Mouse (Mus musculus) brain, adult 2 months (tissue): Measurements from ENCODE around the gene Esyt2.
A peak's percentile ranks its signal among the peaks of the same experiment; 100 is the strongest.
"Not testable (repeated sequence)": the region's sequence is repeated elsewhere in the genome, so short reads cannot be mapped to it uniquely, and the experiment has no call there.

ENCODE experiments used
- DNase-seq: peaks from one replicate; pipeline ENCODE4 v3.0.0; 2011; ENCODE audit warnings: low read depth, low spot score

Gene Esyt2

DNA sequence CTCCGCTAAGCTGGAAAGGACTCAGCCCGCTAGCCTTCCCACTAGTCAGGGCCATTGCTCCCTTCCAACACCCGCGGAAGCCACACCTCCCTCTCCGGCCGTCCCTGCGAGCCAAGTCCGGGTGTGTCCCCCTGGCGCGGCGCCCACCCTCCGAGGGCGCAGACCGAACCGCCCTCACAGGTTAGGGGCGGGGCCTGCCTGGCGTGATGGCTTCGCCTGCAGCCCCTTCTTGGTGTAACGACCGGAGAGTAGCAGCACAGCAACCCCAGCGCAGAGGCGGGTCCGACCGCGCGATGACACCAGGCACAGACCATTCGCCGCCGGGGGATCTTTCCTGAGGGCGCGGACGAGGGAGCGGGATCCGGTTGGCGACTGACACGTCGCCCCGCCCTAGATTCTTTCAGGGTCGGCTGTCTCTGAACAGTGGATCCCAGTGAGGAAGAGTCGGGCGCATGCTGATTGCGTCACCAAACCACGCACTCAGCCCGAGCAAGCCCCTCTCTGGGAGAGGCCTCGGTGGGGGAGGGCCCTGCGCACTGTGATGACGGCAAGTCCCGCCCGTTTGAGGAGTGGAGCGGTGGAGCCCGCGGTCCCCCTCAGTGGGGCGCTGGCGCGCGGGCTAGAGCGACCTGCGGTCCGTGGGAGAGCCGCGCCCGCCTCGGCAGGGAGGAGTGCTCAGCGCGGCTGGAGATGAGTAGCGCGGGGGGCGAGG lies at the start of gene Esyt2:
TSS of gene Esyt2 (plus strand) at position 544 of the 712 bp plus-strand sequence.
- peak; percentile 100 for DNase-seq

GRCm38 (mm10) chr12:116231612-116232011 lies 49.4 kb upstream of the Esyt2 start:
- DNase-seq, result peak; percentile 45

GRCm38 (mm10) chr12:116232061-116232460 lies 48.9 kb upstream of the Esyt2 start:
- no peak for DNase-seq

GRCm38 (mm10) chr12:116235356-116235755 lies 45.6 kb upstream of the Esyt2 start:
- DNase-seq, result no peak

DNA sequence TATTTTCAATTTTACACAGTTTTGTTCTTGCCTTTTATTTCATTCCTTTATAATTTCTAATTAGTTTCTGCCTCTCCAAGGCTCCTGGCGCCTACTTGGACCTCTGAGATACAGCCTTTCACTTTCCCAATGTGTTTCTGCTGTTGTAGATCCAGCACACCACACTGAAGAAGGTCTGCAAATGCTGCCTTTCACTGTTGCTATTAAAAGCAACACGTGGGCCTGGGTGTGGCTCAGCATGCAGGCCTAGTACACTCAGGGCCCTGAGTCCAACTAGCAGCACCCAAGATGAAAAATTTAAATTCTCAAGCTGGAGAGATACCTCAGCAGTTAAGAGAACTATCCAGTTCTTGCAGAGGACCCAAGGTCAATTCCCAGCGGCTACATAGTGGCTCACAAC lies 44.3 kb upstream of the Esyt2 start:
- peak; percentile 44 for DNase-seq

DNA sequence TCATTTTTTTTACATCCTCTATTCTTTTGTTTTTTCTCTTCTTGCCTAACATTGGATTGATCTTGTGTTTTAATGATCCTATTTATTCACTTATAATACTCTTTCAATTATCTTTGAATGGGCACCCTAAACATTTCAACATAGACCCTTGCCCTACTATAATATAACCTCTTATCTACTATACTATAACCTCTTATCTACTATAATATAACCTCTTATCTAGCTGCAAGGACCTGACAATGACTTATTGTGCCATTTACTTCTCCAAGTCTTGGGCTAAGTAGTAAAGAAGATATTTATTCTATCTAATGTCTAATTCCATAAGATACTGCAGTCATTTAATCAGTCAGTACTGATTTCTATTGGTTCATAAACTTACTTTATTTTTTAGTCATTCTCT lies 42.6 kb upstream of the Esyt2 start:
- no peak for DNase-seq

DNA sequence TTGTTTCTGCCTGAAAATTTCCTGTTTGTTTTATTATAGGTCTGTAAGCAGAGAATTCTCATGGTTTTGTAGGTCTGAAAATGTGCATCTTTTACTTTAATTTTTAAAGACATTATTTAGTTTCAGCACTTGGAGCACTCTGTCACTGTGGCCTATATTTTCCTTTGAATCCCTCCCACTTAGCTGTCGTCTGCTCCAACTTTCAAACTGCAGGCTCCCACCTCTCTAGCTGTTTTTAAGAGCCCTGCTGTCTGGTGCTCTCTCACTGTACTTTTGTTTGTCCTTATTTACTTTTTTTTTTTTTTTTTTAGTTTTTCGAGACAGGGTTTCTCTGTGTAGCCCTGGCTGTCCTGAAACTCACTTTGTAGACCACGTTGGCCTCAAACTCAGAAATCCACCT lies 42.2 kb upstream of the Esyt2 start:
- DNase-seq, result peak; percentile 78

DNA sequence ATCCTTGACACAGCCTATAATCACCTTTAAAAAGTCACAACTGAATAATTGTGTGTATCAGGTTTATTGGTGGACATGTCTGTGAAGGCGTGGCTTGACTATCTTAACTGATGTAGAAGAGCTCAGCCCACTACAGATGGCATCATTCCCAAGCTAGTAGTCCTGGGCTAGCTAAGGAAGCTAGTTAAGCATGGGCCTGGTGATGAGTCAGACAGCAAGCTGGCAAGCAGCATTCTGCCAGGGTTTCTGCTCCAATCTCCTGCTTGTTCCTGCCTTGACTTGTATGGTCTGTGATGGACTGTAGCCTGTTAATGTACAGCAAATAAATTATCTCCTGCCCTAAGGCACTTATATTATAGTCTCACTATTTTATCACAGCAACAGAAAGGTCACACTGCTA lies 36.4 kb upstream of the Esyt2 start:
- peak; percentile 69 for DNase-seq

GRCm38 (mm10) chr12:116254652-116255051 lies 26.3 kb upstream of the Esyt2 start:
- DNase-seq, result no peak

- no peak for DNase-seq
Measured at GRCm38 (mm10) chr12:116255636-116256035, 25.4 kb upstream of the Esyt2 start.

- no peak for DNase-seq
Measured at GRCm38 (mm10) chr12:116258321-116258720, 22.7 kb upstream of the Esyt2 start.

GRCm38 (mm10) chr12:116262555-116263341 lies 18.2 kb upstream of the Esyt2 start, which contains the start of gene Wdr60:
Gene Wdr60, minus strand, starts transcription at chr12:116263022.
- peak; percentile 95 for DNase-seq

GRCm38 (mm10) chr12:116264756-116265155 lies 16.2 kb upstream of the Esyt2 start:
- DNase-seq, result no peak

DNA sequence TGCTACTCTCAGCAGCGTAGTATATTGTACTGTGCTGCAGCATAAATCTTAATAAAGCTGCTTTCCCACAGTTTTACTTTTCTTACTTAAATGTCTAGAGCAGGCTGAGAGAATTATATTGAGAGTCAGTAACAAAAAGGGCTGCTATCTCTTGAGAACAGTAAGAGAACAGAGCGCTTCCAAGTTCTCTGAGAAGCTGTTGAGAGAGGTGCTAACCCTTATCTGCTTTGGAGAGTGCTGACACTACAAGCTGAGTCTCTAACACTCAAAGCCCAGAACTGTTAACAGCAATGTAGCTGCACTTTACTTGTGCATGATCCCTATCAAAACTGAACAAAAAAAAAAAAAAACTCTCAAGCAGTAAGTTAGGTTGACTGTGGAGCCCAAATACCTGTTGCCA lies 15.7 kb upstream of the Esyt2 start:
- no peak for DNase-seq

GRCm38 (mm10) chr12:116269450-116269849 lies 11.5 kb upstream of the Esyt2 start:
- DNase-seq, result no peak

- no peak for DNase-seq
Measured at GRCm38 (mm10) chr12:116270538-116270937, 10.5 kb upstream of the Esyt2 start.

DNA sequence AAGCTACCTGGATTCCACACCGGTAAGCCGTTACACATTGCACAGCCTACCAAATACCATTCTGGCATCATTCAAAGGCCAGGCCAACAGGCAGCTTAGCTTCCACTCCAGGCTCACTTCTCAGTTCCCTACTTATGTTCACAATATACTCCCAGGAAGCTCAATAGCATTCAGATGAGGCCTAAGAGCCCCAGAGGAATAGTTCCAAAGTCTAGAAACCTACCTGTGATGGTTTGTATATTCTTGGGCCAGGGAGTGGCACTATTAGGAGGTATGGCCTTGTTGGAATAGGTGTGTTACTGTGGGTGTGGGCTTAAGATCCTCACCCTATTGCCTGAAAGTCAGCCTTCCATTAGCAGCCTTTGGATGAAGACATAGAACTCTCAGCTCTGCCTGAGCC lies 9.9 kb upstream of the Esyt2 start:
- no peak for DNase-seq

DNA sequence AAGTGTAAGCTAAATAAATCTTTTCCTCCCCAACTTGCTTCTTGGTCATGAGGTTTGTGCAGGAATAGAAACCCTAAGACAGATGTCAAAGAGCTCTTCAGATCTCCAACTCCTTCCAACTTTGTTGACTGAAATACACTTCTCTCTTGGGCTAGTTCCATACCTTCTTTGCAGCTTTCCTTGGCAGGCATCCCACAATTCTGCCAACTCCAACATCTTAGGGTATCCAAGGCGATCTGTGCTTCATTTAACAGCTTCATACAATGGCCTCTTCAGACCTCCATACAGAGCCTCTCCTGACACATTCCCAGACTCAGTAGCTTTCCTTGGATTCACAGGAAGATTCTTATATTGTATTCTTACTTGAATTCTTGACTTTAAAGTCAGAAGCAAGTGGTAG lies 7.3 kb upstream of the Esyt2 start:
- DNase-seq, result peak; percentile 19

DNA sequence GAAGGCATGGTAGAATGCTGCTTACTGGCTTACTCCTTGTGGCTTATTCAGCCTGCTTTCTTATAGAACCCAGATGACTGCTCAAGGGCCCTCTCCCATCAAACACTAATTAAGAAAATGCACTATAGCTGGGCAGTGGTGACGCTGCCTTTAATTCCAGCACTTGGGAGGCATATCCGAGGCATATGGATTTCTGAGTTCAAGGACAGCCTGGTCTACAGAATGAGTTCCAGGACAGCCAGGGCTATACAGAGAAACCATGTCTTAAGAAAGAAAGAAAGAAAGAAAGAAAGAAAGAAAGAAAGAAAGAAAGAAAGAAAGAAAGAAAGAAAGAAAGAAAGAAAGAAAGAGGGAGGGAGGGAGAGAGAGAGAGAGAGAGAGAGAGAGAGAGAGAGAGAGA lies 5.9 kb upstream of the Esyt2 start, which contains the start of gene Gm11027:
TSS of gene Gm11027 (plus strand) at position 301 of the 400 bp plus-strand sequence.
- DNase-seq, result not testable (repeated sequence)

GRCm38 (mm10) chr12:116275631-116276030 lies 5.4 kb upstream of the Esyt2 start:
- no peak for DNase-seq

DNA sequence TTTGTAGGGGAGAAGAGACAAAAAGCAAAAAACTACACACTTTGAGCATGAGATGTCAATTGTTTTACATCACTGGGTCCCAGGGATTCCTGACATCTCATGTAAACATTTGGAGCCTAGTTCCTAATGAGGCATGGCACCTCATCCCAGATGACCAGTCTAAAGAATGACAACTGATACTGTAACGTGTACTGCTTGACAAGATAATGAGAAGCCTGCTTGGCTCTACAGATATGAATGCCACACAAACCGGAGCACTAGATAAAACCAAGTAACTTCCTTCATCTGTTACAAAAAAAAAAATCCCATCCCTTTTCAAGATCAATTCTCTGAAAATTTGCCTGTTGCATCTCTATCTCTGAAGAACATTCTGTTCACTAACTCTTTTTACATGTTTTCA lies 4.0 kb upstream of the Esyt2 start:
- no peak for DNase-seq

GRCm38 (mm10) chr12:116278541-116278940 lies 2.5 kb upstream of the Esyt2 start:
- DNase-seq, result peak; percentile 22

DNA sequence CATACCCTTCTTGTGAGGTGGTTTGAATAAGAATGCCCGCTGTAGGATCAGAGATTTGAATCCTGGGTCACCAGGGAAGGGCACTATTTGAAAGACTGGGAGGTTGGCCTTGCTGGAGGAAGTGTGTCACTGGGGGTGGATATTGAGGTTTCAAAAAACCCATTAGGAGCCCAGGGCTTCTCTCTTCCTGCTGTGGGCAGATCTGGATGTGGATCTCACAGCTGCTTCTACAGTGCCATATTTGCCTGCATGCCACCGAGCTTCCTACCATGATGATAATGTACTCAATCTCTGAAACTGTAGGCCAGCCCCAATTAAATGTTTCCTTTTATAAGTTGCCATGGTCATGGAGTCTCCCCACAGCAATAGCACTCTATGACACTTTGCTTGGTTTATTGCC lies 1.8 kb upstream of the Esyt2 start:
- DNase-seq, result no peak
